Mouse (Mus musculus) stomach, embryonic 14.5 days (tissue): Measurements from ENCODE around the gene Fam172a. TPM values are rescaled to one million over a fixed set of nuclear protein-coding genes. Genes with fewer than 3 reads are reported as not detected.

Experiments used
- ATAC-seq: fragments of 200-750 bp; cut with Nextera tagmentation; 2 replicates; pipeline ENCODE4 v1.8.0; 2017; ENCODE audit warnings: low read depth, moderate TSS enrichment; ENCODE audit not compliant: insufficient number of reproducible peaks, insufficient read depth, low FRiP score
- H3K27ac ChIP-seq: fragments of 300-500 bp; sonication (generic); 2 replicates; pipeline ENCODE4 v1.5.1; 2014; ENCODE audit warnings: mild to moderate bottlenecking, low read length, moderate library complexity, mixed read lengths
- H3K27me3 ChIP-seq: fragments of 300-500 bp; sonication (generic); 2 replicates; pipeline ENCODE4 v1.6.1; 2014; ENCODE audit warnings: low read length, control low read depth, mixed read lengths; ENCODE audit not compliant: control insufficient read depth, insufficient read depth
- H3K36me3 ChIP-seq: fragments of 300-500 bp; sonication (generic); 2 replicates; pipeline ENCODE4 v1.6.1; 2014; ENCODE audit warnings: mild to moderate bottlenecking, control low read depth, low read length, moderate library complexity, mixed read lengths; ENCODE audit not compliant: control insufficient read depth, insufficient read depth
- H3K4me1 ChIP-seq: fragments of 300-500 bp; sonication (generic); 2 replicates; pipeline ENCODE4 v1.6.1; 2014; ENCODE audit warnings: low read length, control low read depth, mixed read lengths; ENCODE audit not compliant: control insufficient read depth, insufficient read depth
- H3K4me2 ChIP-seq: fragments of 300-500 bp; sonication (generic); replicated peaks from 2 replicates; pipeline ENCODE4 v1.6.1; 2014; ENCODE audit warnings: low read depth, low read length, control low read depth
- H3K4me3 ChIP-seq: fragments of 300-500 bp; sonication (generic); 2 replicates; pipeline ENCODE4 v1.5.1; 2014; ENCODE audit warnings: low read depth, low read length, control low read depth
- H3K9ac ChIP-seq: fragments of 300-500 bp; sonication (generic); replicated peaks from 2 replicates; pipeline ENCODE4 v1.6.1; 2014; ENCODE audit warnings: low read depth, mild to moderate bottlenecking, control low read depth, low read length, moderate library complexity, mixed read lengths
- H3K9me3 ChIP-seq: fragments of 300-500 bp; sonication (generic); 2 replicates; pipeline ENCODE4 v1.6.1; 2016; ENCODE audit warnings: low read depth, low read length, control low read depth; ENCODE audit not compliant: control insufficient read depth
- WGBS: fragments of 180-500 bp; shearing (Covaris S2); extraction: QIAGEN DNeasy Blood & Tissue Kit; methylation state at CpG from one replicate; pipeline ENCODE4 v1.1.7; 2014; 5-methylcytosine and 5-hydroxymethylcytosine counted together
- polyA plus RNA-seq: library from polyadenylated mRNA; unstranded; fragments of >200 nt; fragmentation: Nextera tagmentation; extraction: Ambion mirVana; gene quantifications from 2 replicates; pipeline ENCODE4 v1.2.1, GENCODE M21; 2014

The Fam172a gene
- polyA plus RNA-seq, 1 experiment from 2014 or later, result 33.3 TPM

DNA sequence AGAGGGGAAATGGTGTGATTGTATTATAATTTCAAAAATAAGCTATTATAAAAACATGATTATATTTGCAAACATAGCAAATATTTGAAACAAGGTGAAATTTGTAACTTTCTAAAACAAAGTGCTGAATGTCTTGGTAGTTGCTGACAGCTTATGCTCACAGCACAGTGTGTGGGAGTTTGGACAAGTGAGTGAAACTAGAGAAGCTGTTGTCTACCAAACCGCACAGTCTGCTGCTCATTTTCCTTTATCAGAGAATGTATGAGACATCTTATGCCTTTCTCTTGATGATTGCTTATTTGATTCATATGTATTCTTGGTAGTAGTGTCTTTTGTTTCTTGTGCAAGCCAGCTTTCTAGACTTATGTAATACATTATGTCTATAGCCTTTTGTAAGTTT, 335.4 kb downstream of the Fam172a start:
- Histone ChIP-seq H3K27ac (no peak overlapping the region), H3K4me3 (no peak overlapping the region), H3K9ac (no peak overlapping the region), H3K4me1 (no peaks in the 10 kb centered on the region), H3K4me2 (no peak overlapping the region), H3K36me3 (no peaks in the 10 kb centered on the region), H3K9me3 (no peaks in the 10 kb centered on the region), H3K27me3 (no peaks in the 10 kb centered on the region)
- WGBS, result 67% methylated on average over 1 of the region's 1 CpGs
- ATAC-seq, result no peak

DNA sequence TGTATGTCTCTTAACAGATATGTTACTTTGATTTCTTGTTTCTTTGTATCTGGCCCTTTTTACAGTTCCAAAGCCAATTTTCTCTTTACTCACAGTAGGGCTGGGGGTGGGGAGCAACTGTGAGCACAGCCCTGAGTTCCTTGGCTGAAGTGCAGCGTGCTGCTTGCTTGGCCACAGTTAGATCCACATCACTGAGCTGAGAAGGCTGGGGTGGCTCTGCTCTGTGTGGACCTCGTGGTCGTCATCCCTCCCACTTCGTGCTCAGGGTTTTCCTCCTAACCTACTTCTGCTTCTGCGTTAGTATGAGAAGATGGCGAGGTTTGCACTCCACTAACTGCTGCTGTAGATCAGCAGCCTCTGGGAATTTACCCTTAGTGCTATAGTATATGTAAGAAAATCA, 341.4 kb downstream of the Fam172a start:
- H3K9me3 ChIP-seq, result no peaks in the 10 kb centered on the region
- no peak for ATAC-seq

GRCm38 (mm10) chr13:78045116-78045515, 343.3 kb downstream of the Fam172a start:
- ATAC-seq, result no peak
- no peak overlapping the region for H3K4me3 ChIP-seq
- no peaks in the 10 kb centered on the region for H3K27me3 ChIP-seq
- no peak overlapping the region for H3K27ac ChIP-seq
- no peaks in the 10 kb centered on the region for H3K9me3 ChIP-seq
- no peak overlapping the region for H3K4me2 ChIP-seq
- 27% methylated on average over 5 of the region's 5 CpGs for WGBS
- no peak overlapping the region for H3K9ac ChIP-seq
- peaks cover 2% of the 10 kb centered on the region; the same call in 1 of the 2 replicates for H3K4me1 ChIP-seq
- H3K36me3 ChIP-seq, result no peaks in the 10 kb centered on the region

More for the DNA sequence above, 341.4 kb downstream of the Fam172a start:
- Histone ChIP-seq H3K27me3 (no peaks in the 10 kb centered on the region), H3K4me2 (no peak overlapping the region), H3K36me3 (no peaks in the 10 kb centered on the region), H3K4me3 (no peak overlapping the region), H3K27ac (no peak overlapping the region), H3K9ac (no peak overlapping the region), H3K4me1 (peaks cover 2% of the 10 kb centered on the region; the same call in 1 of the 2 replicates)
- 67% methylated on average over 6 of the region's 6 CpGs for WGBS

- Histone ChIP-seq H3K9me3 (no peaks in the 10 kb centered on the region), H3K4me3 (no peak overlapping the region), H3K4me1 (no peaks in the 10 kb centered on the region), H3K27me3 (no peaks in the 10 kb centered on the region), H3K27ac (no peak overlapping the region), H3K9ac (no peak overlapping the region), H3K36me3 (no peaks in the 10 kb centered on the region), H3K4me2 (no peak overlapping the region)
- WGBS, result 85% methylated on average over 4 of the region's 4 CpGs
- ATAC-seq, result no peak
These were observed 385.9 kb downstream of the Fam172a start for GRCm38 (mm10) chr13:78087751-78088150.

- Histone ChIP-seq H3K9ac (no peak overlapping the region), H3K9me3 (no peaks in the 10 kb centered on the region), H3K36me3 (no peaks in the 10 kb centered on the region), H3K4me3 (no peak overlapping the region), H3K4me2 (no peak overlapping the region), H3K27ac (no peak overlapping the region), H3K27me3 (no peaks in the 10 kb centered on the region), H3K4me1 (no peaks in the 10 kb centered on the region)
- ATAC-seq, result no peak
These were observed 388.9 kb downstream of the Fam172a start for GRCm38 (mm10) chr13:78090701-78091100.

DNA sequence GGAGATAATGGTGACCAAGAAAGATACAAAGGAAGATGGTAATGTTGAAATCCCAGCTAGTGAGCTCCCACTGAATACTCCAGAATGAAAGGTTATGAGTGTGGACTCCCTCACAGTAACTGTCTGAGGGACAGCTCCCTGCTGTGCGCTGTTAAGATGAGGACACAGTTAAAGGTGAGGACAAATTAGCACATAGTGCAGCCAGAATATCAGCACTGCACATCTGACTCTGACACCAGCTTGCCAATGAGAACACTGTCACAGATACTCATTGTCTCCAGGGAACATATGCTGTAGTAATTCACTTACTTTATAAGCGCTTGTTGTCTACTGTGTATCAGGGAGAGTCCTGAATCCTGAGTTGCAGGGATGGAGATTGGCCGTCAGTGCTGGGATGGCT, 390.1 kb downstream of the Fam172a start:
- no peak overlapping the region for H3K4me3 ChIP-seq
- H3K27me3 ChIP-seq, result no peaks in the 10 kb centered on the region
- ATAC-seq, result no peak
- no peaks in the 10 kb centered on the region for H3K4me1 ChIP-seq
- no peak overlapping the region for H3K4me2 ChIP-seq
- no peak overlapping the region for H3K9ac ChIP-seq
- no peaks in the 10 kb centered on the region for H3K9me3 ChIP-seq
- H3K27ac ChIP-seq, result no peak overlapping the region
- H3K36me3 ChIP-seq, result no peaks in the 10 kb centered on the region
- WGBS, result 78% methylated on average over 3 of the region's 3 CpGs

DNA sequence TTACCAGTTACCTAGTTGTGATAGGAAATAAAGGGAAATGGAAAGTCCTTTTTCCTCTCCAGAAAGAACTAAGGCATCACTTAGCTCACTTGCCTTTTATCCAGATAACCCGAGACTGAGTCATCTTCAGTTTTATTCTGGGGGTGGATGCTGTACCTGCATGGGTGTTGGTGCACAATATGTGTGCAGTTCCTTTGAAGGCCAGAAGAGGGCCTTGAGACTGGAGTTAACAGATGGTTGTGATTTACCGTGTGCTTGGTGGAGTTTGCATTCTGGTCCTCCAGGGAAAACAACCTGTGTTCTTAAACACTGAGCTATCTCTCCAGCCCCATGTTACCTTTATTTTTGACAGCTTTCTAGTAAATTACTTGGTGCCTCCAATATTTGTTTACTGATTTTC, 392.5 kb downstream of the Fam172a start:
- Histone ChIP-seq H3K9me3 (no peaks in the 10 kb centered on the region), H3K4me3 (no peak overlapping the region), H3K4me1 (no peaks in the 10 kb centered on the region), H3K27me3 (no peaks in the 10 kb centered on the region), H3K36me3 (no peaks in the 10 kb centered on the region), H3K4me2 (no peak overlapping the region), H3K9ac (no peak overlapping the region), H3K27ac (no peak overlapping the region)
- no peak for ATAC-seq
- 88% methylated on average over 2 of the region's 2 CpGs for WGBS

GRCm38 (mm10) chr13:78095071-78095973, 393.5 kb downstream of the Fam172a start:
- H3K4me3 ChIP-seq, result no peak overlapping the region
- no peak overlapping the region for H3K4me2 ChIP-seq
- no peaks in the 10 kb centered on the region for H3K27me3 ChIP-seq
- H3K9me3 ChIP-seq, result no peaks in the 10 kb centered on the region
- H3K27ac ChIP-seq, result no peak overlapping the region
- no peaks in the 10 kb centered on the region for H3K36me3 ChIP-seq
- 0 out of 2 replicates have a peak, but pooled peaks cover 4% of the 10 kb centered on the region for H3K4me1 ChIP-seq
- H3K9ac ChIP-seq, result no peak overlapping the region
- ATAC-seq, result no peak
- WGBS, result 81% methylated on average over 1 of the region's 1 CpGs
